In the genomic region with DNA sequence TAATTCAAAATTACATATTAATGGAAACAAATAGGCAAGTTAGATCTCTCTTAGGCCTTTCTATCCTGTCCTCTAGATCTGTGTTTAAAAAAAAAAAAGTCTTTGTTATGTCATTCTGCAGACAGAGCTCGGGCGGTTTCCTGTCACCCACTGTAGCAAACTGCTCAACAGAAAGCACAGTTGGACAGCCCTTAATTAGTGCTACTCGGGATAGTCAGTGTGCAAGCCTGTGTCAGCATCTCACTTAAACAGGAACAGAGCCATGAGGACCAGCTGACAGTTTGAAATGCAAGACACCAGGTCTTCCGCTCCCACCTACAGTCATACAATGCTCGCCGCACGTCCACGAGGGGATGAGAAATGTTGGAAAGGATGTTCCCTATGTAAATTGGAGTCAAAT, we compare ENCODE assay signal across 10 mouse cellular contexts.
"Had no signal": no experiment of that assay in that cellular context is flagged by ENCODE, and none has a peak within 500 bp of the region (broad histone marks: within the 10 kb centered on the region; RNA-seq: fewer than 3 reads in every experiment).

No protein-coding gene starts in this region.

- H3K4me3 ChIP-seq: limb, embryonic 12.5 days; liver, embryonic 13.5 days; lung, embryonic 15.5 days; neural tube, embryonic 12.5 days had no signal

- DNase-seq: kidney, adult 8-10 months; kidney, postnatal 25 days; liver; liver, embryonic 13.5 days; liver, postnatal 0 days; right cerebral cortex, postnatal 14 days had no signal

- H3K36me3 ChIP-seq: limb, embryonic 12.5 days; liver, embryonic 13.5 days; lung, embryonic 15.5 days; neural tube, embryonic 12.5 days had no signal

- H3K9ac ChIP-seq: limb, embryonic 12.5 days; liver, embryonic 13.5 days; liver, postnatal 0 days; lung, embryonic 15.5 days; neural tube, embryonic 12.5 days had no signal

- H3K27ac ChIP-seq: limb, embryonic 12.5 days; liver, embryonic 13.5 days; lung, embryonic 15.5 days; neural tube, embryonic 12.5 days had no signal

- H3K4me2 ChIP-seq: limb, embryonic 12.5 days; liver, embryonic 13.5 days; lung, embryonic 15.5 days; neural tube, embryonic 12.5 days had no signal

- H3K9me3 ChIP-seq: limb, embryonic 12.5 days; liver, embryonic 13.5 days; lung, embryonic 15.5 days; neural tube, embryonic 12.5 days had no signal

- H3K27me3 ChIP-seq: limb, embryonic 12.5 days; liver, embryonic 13.5 days; lung, embryonic 15.5 days; neural tube, embryonic 12.5 days had no signal

- H3K4me1 ChIP-seq: limb, embryonic 12.5 days; liver, embryonic 13.5 days; lung, embryonic 15.5 days; neural tube, embryonic 12.5 days had no signal

- ATAC-seq: intestine, postnatal 0 days; liver, postnatal 0 days had no signal
